Mouse (Mus musculus): ENCODE measurements around the gene Fer1l4.

The Fer1l4 gene

GRCm38 (mm10) chr2:156052816-156053215 lies at the start of gene Fer1l4:
Gene Fer1l4, minus strand, starts transcription at chr2:156052947.
- no peak for DNase-seq (ENCODE audit: low read depth, low spot score)

GRCm38 (mm10) chr2:156091926-156092325 lies 39.2 kb upstream of the Fer1l4 start:
- DNase-seq (ENCODE audit: low read depth, low spot score) = peak; percentile 72

GRCm38 (mm10) chr2:156089799-156090198 lies 37.1 kb upstream of the Fer1l4 start:
- DNase-seq (ENCODE audit: low read depth, low spot score) = peak; percentile 66

GRCm38 (mm10) chr2:156087391-156088110 lies 34.8 kb upstream of the Fer1l4 start:
- DNase-seq (ENCODE audit: low read depth, low spot score) = peak; percentile 81

- peak; percentile 62 for DNase-seq (ENCODE audit: low read depth, low spot score)
Measured at GRCm38 (mm10) chr2:156084541-156084940, 31.8 kb upstream of the Fer1l4 start.

- no peak for DNase-seq (ENCODE audit: low read depth, low spot score)
Measured at GRCm38 (mm10) chr2:156080391-156080790, 27.6 kb upstream of the Fer1l4 start.

- DNase-seq (ENCODE audit: low read depth, low spot score) = no peak
Measured at GRCm38 (mm10) chr2:156079674-156080073, 26.9 kb upstream of the Fer1l4 start.

GRCm38 (mm10) chr2:156079183-156079560 lies 26.4 kb upstream of the Fer1l4 start:
- no peak for DNase-seq (ENCODE audit: low read depth, low spot score)

- DNase-seq (ENCODE audit: low read depth, low spot score) = no peak
Measured at GRCm38 (mm10) chr2:156078421-156079182, 25.9 kb upstream of the Fer1l4 start.

- no peak for DNase-seq (ENCODE audit: low read depth, low spot score)
Measured at GRCm38 (mm10) chr2:156077461-156077860, 24.7 kb upstream of the Fer1l4 start.

GRCm38 (mm10) chr2:156073725-156074124 lies 21.0 kb upstream of the Fer1l4 start:
- DNase-seq (ENCODE audit: low read depth, low spot score) = no peak

GRCm38 (mm10) chr2:156071236-156071635 lies 18.5 kb upstream of the Fer1l4 start:
- no peak for DNase-seq (ENCODE audit: low read depth, low spot score)

GRCm38 (mm10) chr2:156067916-156068315 lies 15.2 kb upstream of the Fer1l4 start:
- DNase-seq (ENCODE audit: low read depth, low spot score) = no peak

- DNase-seq (ENCODE audit: low read depth, low spot score) = no peak
Measured at GRCm38 (mm10) chr2:156066126-156066525, 13.4 kb upstream of the Fer1l4 start.

GRCm38 (mm10) chr2:156065099-156066041 lies 12.6 kb upstream of the Fer1l4 start, which contains the start of gene Spag4:
Gene Spag4, plus strand, starts transcription at chr2:156065175.
- peak; percentile 77 for DNase-seq (ENCODE audit: low read depth, low spot score)

- no peak for DNase-seq (ENCODE audit: low read depth, low spot score)
Measured at GRCm38 (mm10) chr2:156047929-156048328, 4.8 kb downstream of the Fer1l4 start.

- no peak for DNase-seq (ENCODE audit: low read depth, low spot score)
Measured at GRCm38 (mm10) chr2:156042903-156043302, 9.8 kb downstream of the Fer1l4 start.

GRCm38 (mm10) chr2:156039390-156039789 lies 13.4 kb downstream of the Fer1l4 start:
- DNase-seq (ENCODE audit: low read depth, low spot score) = no peak

GRCm38 (mm10) chr2:156025482-156025881 lies 27.3 kb downstream of the Fer1l4 start:
- DNase-seq (ENCODE audit: low read depth, low spot score) = peak; percentile 65

- DNase-seq (ENCODE audit: low read depth, low spot score) = no peak
Measured at GRCm38 (mm10) chr2:156021765-156022164, 31.0 kb downstream of the Fer1l4 start.

- DNase-seq (ENCODE audit: low read depth, low spot score) = no peak
Measured at GRCm38 (mm10) chr2:156021219-156021618, 31.5 kb downstream of the Fer1l4 start.

- DNase-seq (ENCODE audit: low read depth, low spot score) = no peak
Measured at GRCm38 (mm10) chr2:156018106-156018505, 34.6 kb downstream of the Fer1l4 start.
